Mouse (Mus musculus) neural tube, embryonic 12.5 days (tissue): ENCODE data around the gene Abi1. TPM values are rescaled to one million over a fixed set of nuclear protein-coding genes. Genes with fewer than 3 reads are reported as not detected.

Source experiments
- ATAC-seq: fragments of 200-750 bp; cut with Nextera tagmentation; 2 replicates; pipeline ENCODE4 v1.8.0; 2017; ENCODE audit warnings: low read depth, mild to moderate bottlenecking, moderate TSS enrichment, moderate library complexity; ENCODE audit not compliant: low FRiP score
- H3K27ac ChIP-seq: fragments of 300-500 bp; sonication (generic); 2 replicates; pipeline ENCODE4 v1.5.1; 2016
- H3K27me3 ChIP-seq: fragments of 300-500 bp; sonication (generic); replicated peaks from 2 replicates; pipeline ENCODE4 v1.6.1; 2016; ENCODE audit warnings: mild to moderate bottlenecking
- H3K36me3 ChIP-seq: fragments of 300-500 bp; sonication (generic); 2 replicates; pipeline ENCODE4 v1.6.1; 2016; ENCODE audit warnings: mild to moderate bottlenecking
- H3K4me1 ChIP-seq: fragments of 300-500 bp; sonication (generic); 2 replicates; pipeline ENCODE4 v1.6.1; 2016
- H3K4me2 ChIP-seq: fragments of 300-500 bp; sonication (generic); replicated peaks from 2 replicates; pipeline ENCODE4 v1.6.1; 2016; ENCODE audit warnings: mild to moderate bottlenecking
- H3K4me3 ChIP-seq: fragments of 300-500 bp; sonication (generic); 2 replicates; pipeline ENCODE4 v1.5.1; 2016
- H3K9ac ChIP-seq: fragments of 300-500 bp; sonication (generic); 2 replicates; pipeline ENCODE4 v1.6.1; 2016; ENCODE audit warnings: mild to moderate bottlenecking
- H3K9me3 ChIP-seq: fragments of 300-500 bp; sonication (generic); 2 replicates; pipeline ENCODE4 v1.6.1; 2016; ENCODE audit warnings: mild to moderate bottlenecking
- WGBS: fragments of 180-500 bp; shearing (Covaris S2); methylation state at CpG from one replicate; pipeline ENCODE4 v1.1.7; 2016; 5-methylcytosine and 5-hydroxymethylcytosine counted together
- polyA plus RNA-seq: library from polyadenylated mRNA; unstranded; fragments of >200 nt; fragmentation: Nextera tagmentation; extraction: Ambion mirVana; gene quantifications from 2 replicates; pipeline ENCODE4 v1.2.1, GENCODE M21; 2016

Gene Abi1
- polyA plus RNA-seq, 1 experiment from 2014 or later = 46.9 TPM

DNA sequence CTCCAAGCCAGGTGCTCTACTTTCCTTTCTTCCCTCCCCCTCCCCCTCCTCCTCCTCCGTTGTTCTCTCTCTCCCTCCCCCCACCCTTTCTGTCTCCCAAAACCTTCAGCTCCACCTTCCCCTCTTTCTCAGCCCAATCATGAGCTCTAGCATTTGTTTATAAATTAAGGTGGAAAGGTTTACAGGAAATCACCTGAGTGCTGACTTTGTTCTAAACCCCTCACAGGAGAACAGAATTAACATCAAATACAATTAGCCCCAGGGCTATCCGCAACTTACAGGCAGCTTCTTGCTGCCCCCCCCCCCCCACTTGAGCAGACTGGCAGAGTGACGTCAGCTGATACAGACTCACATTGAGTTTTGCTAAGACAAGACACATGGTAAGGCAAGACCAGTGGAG is 37.4 kb downstream of the Abi1 start:
- Histone ChIP-seq H3K9me3 (no peaks in the 10 kb centered on the region), H3K27ac (no peak overlapping the region), H3K9ac (no peak overlapping the region), H3K36me3 (no peaks in the 10 kb centered on the region), H3K4me1 (no peaks in the 10 kb centered on the region), H3K4me2 (no peak overlapping the region), H3K27me3 (no peaks in the 10 kb centered on the region), H3K4me3 (no peak overlapping the region)
- WGBS = 57% methylated on average over 3 of the region's 3 CpGs
- ATAC-seq = no peak

DNA sequence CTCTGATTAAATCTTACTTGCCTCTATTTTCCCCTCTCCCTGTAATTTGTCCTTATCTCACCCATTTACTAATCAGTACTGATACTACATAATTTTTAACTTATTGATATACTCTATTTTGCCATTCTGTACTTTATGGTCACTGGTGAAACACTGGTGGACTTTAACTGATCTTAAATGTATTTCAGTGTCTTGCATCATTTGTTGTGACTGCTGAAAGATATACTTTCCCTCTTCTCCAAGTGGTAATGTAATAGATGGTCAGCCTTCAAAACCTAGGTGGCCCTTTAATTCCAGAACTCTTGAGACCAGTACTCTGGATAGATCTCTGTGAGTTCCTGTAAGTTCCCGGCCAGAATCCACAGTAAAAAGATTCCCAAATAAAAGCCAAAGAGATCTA is 40.4 kb downstream of the Abi1 start:
- Histone ChIP-seq H3K36me3 (no peaks in the 10 kb centered on the region), H3K27me3 (no peaks in the 10 kb centered on the region), H3K4me2 (no peak overlapping the region), H3K4me3 (no peak overlapping the region), H3K4me1 (no peaks in the 10 kb centered on the region), H3K9me3 (no peaks in the 10 kb centered on the region), H3K9ac (no peak overlapping the region), H3K27ac (no peak overlapping the region)
- WGBS = 82% methylated on average over 1 of the region's 1 CpGs
- ATAC-seq = no peak

DNA sequence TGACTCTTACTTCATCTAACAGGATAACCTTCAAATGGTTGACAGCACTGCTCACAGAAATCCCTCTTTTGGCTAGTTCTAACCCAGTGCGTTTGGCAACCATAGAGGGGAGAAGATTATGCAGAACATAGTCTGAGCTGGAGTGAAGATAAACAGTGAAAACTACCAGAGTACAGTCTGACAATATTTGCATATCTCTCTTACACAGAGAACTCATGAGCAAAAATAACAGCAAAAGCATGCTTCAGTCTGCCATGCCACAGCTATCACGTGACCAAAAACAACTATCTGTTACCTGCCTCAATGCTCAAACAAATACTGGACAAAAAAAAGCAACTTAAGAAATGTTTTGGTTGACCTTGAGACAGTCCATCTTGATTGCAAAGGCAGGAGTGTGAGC is 41.2 kb downstream of the Abi1 start:
- no peak overlapping the region for H3K9ac ChIP-seq
- H3K4me1 ChIP-seq = no peaks in the 10 kb centered on the region
- H3K27me3 ChIP-seq = no peaks in the 10 kb centered on the region
- no peaks in the 10 kb centered on the region for H3K36me3 ChIP-seq
- no peak for ATAC-seq
- WGBS = 87% methylated on average over 2 of the region's 2 CpGs
- no peak overlapping the region for H3K27ac ChIP-seq
- no peak overlapping the region for H3K4me3 ChIP-seq
- no peaks in the 10 kb centered on the region for H3K9me3 ChIP-seq
- H3K4me2 ChIP-seq = no peak overlapping the region

DNA sequence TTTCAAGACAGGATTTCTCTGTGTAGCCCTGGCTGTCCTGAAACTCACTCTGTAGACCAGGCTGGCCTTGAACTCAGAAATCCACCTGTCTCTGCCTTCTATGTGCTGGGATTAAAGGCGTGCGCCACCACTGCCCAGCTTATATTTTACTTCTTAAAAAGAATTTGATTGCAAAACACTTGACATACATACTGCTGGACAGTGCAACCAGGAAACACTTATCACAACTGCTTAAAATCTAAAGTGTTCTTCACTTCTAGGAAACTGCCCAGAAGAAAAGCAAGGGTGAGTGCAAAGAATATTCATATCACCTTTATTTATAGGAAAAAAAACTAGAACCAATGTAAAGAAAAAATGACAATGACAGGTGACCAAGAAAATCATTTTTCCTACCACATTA is 42.0 kb downstream of the Abi1 start:
- Histone ChIP-seq H3K4me2 (no peak overlapping the region), H3K4me1 (no peaks in the 10 kb centered on the region), H3K27ac (no peak overlapping the region), H3K4me3 (no peak overlapping the region), H3K36me3 (no peaks in the 10 kb centered on the region), H3K9ac (no peak overlapping the region), H3K27me3 (no peaks in the 10 kb centered on the region), H3K9me3 (no peaks in the 10 kb centered on the region)
- ATAC-seq = no peak
- 89% methylated on average over 2 of the region's 2 CpGs for WGBS

DNA sequence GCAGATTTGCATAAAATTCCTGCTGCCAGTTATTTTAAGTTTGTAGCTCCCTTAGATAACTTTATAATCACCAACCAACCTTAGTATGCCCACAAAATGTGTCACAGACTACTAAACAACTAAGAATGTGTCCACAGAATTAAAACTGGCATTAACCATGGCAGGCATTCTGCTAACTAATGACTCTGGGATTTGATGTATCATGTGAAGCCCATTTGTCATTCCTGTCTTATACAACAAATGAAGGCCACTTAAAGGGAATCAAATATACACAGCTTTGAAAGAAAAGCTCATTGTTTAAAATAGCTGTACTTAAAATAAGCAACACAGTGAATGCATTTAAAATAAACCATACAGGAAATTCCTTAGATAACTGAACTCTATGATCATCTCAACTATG is 44.0 kb downstream of the Abi1 start:
- Histone ChIP-seq H3K9me3 (no peaks in the 10 kb centered on the region), H3K4me1 (no peaks in the 10 kb centered on the region), H3K4me3 (no peak overlapping the region), H3K4me2 (no peak overlapping the region), H3K9ac (no peak overlapping the region), H3K27ac (no peak overlapping the region), H3K27me3 (no peaks in the 10 kb centered on the region), H3K36me3 (no peaks in the 10 kb centered on the region)
- no peak for ATAC-seq

DNA sequence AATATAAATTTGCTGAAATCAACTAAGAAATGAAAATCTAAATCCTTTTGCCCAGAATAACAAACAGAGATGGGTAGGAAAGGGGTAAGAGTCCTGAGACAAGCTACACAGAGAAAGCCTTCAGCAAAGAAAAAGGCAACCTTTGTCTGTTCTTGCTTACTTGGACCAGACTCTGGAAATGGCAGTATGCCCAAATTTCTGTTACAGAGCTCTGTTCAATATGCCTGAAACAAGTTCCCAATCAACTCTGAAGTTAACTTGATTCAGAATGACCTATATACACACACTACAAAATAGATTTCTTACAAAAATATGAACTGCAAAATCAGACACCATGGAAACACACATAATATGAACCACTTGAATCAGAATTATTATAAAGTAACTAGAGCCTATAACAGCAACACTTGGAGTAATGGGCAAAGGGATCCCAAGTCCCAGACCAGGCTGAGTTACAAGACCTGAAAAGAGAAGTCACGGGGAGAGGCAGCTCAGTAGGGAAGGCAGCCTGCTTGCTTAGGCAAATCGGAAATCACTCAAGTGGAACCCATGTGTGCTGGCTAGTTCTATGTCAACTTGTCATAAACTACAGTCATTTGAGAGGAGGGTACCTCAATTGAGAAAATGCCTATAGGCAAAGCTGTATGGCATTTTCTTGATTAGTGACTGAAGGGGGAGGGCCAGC is 53.9 kb downstream of the Abi1 start:
- Histone ChIP-seq H3K4me2 (no peak overlapping the region), H3K9me3 (no peaks in the 10 kb centered on the region), H3K36me3 (no peaks in the 10 kb centered on the region), H3K4me1 (no peaks in the 10 kb centered on the region), H3K27me3 (no peaks in the 10 kb centered on the region), H3K9ac (no peak overlapping the region), H3K27ac (no peak overlapping the region), H3K4me3 (no peak overlapping the region)
- no peak for ATAC-seq
- 71% methylated on average over 2 of the region's 2 CpGs for WGBS

DNA sequence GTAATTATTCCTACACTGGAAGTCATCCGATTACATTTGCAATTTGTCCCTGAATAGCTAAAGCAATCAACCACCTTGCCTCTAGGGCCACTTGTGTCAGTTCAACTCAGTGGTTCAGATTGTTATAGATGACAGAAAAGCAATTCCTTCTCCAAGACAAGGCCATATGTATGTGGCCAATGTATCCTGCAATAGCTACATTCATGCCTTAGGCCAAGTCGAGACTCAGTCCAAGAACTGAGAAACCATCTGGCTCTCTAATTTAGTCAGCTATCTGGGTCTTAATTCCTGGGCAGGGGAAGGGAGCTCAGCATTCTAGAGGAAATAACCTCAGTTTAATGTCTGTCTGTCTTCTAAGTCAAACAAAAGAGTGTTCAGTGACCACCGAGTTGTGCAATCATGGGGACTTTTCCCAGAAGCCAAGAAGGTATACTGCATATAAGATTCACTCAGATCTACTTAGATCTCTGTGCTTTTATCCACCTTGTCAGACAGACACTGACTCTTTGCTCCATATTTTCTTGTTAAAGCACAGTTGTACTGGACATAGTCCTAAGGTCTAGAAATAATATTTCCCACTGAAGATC is 62.6 kb downstream of the Abi1 start:
- Histone ChIP-seq H3K4me1 (no peaks in the 10 kb centered on the region), H3K36me3 (no peaks in the 10 kb centered on the region), H3K9ac (no peak overlapping the region), H3K9me3 (no peaks in the 10 kb centered on the region), H3K4me2 (no peak overlapping the region), H3K27ac (no peak overlapping the region), H3K27me3 (no peaks in the 10 kb centered on the region), H3K4me3 (no peak overlapping the region)
- ATAC-seq = no peak
- WGBS = 70% methylated on average over 3 of the region's 3 CpGs

DNA sequence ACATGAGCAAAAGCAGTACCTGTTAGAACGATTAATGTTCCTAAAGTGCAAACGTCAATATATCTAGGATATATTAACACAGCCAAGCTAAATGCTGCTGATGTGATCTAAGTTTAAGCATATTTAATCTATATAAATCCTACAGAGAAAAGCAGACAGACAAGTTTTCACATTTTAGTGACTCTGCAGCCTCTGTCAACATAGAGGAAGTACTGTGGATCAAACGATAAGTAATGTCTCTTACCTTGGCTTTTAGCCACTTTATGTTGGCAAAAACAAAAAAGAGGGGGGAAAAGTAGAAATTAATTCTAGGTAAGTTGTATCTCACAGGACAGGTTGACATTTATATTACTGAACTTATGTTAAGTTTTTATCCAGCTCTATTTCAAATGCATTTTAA is 77.1 kb downstream of the Abi1 start:
- 94% methylated on average over 3 of the region's 3 CpGs for WGBS
- Histone ChIP-seq H3K27ac (no peak overlapping the region), H3K9me3 (no peaks in the 10 kb centered on the region), H3K36me3 (peaks cover 4% of the 10 kb centered on the region; the same call in 1 of the 2 replicates), H3K9ac (no peak overlapping the region), H3K4me1 (no peaks in the 10 kb centered on the region), H3K27me3 (no peaks in the 10 kb centered on the region), H3K4me3 (no peak overlapping the region), H3K4me2 (no peak overlapping the region)
- no peak for ATAC-seq

DNA sequence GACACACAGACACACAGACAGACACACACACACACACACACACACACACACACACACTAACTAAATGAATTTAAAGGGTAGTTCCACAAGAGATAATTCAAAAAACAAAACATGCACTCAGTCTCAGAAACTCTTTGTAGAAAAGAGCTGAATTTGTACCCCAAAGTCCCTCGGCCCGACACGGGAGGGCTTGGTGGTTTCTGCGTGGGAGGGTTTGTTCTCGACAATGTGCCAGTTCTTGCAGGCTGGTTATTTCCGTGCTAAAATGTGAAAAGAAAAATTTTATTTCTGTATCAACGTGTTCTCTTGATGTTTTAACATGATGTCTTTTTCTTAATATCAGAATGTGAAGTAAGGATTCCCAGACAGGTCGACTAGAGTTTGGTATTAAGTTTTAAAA is 77.8 kb downstream of the Abi1 start:
- Histone ChIP-seq H3K9me3 (no peaks in the 10 kb centered on the region), H3K27ac (no peak overlapping the region), H3K4me2 (no peak overlapping the region), H3K4me3 (no peak overlapping the region), H3K9ac (no peak overlapping the region), H3K36me3 (peaks cover 7% of the 10 kb centered on the region; the same call in 1 of the 2 replicates), H3K4me1 (no peaks in the 10 kb centered on the region), H3K27me3 (no peaks in the 10 kb centered on the region)
- ATAC-seq = no peak
- 95% methylated on average over 8 of the region's 8 CpGs for WGBS

DNA sequence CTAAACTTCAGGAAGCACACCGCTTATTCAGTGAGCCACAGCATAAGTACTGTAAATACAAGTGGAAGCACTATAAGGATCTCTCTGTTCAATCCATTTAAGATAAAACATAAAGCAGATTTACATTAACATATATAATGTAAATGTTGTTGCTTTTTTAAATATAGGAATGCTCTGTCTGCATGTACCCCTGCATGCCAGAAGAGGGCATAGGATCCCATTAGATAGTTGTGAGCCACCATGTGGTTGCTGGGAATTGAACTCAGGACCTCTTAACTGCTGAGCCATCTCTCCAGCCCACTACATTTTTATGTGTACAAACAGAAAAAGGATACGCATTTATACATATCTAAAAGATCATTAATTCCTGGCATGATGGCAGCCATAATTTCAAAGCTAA is 78.4 kb downstream of the Abi1 start:
- Histone ChIP-seq H3K27ac (no peak overlapping the region), H3K9ac (no peak overlapping the region), H3K36me3 (peaks cover 8% of the 10 kb centered on the region; the same call in 1 of the 2 replicates), H3K4me3 (no peak overlapping the region), H3K9me3 (no peaks in the 10 kb centered on the region), H3K27me3 (no peaks in the 10 kb centered on the region), H3K4me2 (no peak overlapping the region), H3K4me1 (no peaks in the 10 kb centered on the region)
- no peak for ATAC-seq
- WGBS = 94% methylated on average over 2 of the region's 2 CpGs

DNA sequence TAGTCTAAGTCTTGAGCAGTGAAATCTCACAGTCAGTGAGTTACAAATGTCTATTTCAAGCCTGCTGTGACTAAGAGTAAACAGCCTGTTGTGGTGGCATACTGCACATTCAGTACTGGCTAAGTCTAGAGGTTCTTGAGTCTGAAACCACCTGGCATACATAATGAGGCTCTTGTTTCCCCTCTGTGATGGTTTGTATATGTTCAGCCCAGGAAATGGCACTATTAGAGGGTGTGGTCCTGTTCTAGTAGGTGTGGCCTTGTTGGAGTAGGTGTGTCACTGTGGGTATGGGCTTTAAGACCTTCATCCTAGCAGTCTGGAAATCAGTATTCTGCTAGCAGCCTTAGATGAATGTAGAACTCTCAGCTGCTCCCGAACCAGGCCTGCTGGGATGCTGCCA is 82.6 kb downstream of the Abi1 start:
- no peaks in the 10 kb centered on the region for H3K27me3 ChIP-seq

DNA sequence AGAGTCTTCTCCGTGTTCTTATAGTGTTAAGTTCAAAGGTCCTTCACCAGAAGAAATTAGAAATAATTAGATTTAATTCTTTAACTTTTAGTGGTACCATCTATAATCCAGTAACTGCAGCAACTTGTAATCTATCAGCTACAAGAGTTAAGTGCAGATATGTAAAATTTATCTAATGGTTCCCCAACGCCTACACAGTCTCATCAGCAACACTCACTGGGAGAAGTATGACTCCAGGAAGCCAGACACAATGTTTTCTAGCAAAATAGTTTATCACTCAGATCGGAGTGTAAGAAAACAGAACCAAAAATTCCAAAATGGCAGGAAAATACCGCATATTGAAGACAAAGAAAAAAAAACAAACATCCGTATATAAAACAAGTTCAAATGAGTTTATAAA is 84.1 kb downstream of the Abi1 start:
- no peak for ATAC-seq
- WGBS = 92% methylated on average over 5 of the region's 5 CpGs
- H3K36me3 ChIP-seq = 0 out of 2 replicates have a peak, but pooled peaks cover 5% of the 10 kb centered on the region
- H3K27me3 ChIP-seq = no peaks in the 10 kb centered on the region
- H3K27ac ChIP-seq = no peak overlapping the region
- H3K4me2 ChIP-seq = no peak overlapping the region
- H3K4me3 ChIP-seq = no peak overlapping the region
- no peaks in the 10 kb centered on the region for H3K9me3 ChIP-seq
- no peaks in the 10 kb centered on the region for H3K4me1 ChIP-seq
- H3K9ac ChIP-seq = no peak overlapping the region

More for the DNA sequence above, 82.6 kb downstream of the Abi1 start:
- H3K36me3 ChIP-seq = peaks cover 8% of the 10 kb centered on the region; the same call in 1 of the 2 replicates
- H3K27ac ChIP-seq = no peak overlapping the region
- no peak for ATAC-seq
- no peaks in the 10 kb centered on the region for H3K9me3 ChIP-seq
- no peak overlapping the region for H3K9ac ChIP-seq
- H3K4me3 ChIP-seq = no peak overlapping the region
- H3K4me2 ChIP-seq = no peak overlapping the region
- 85% methylated on average over 1 of the region's 1 CpGs for WGBS
- no peaks in the 10 kb centered on the region for H3K4me1 ChIP-seq

DNA sequence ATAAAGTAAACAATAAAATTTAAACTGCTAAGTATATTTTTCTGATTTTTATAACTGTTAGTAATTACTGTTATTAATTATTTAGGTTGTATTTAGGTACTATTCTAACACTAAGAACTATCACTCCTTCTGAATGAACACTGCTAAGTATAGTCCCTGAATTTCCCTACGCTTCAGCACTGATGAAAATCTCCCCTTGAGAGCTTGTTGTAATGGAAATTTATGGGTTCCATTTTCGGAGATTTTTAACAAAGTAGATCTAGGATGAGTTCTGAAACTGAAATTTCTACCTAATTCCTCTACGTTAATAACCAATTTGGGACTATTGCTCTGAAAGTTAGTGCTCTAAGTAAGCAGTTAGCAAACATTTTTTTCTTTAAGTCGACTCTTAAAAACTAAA is 85.8 kb downstream of the Abi1 start:
- no peak for ATAC-seq
- no peak overlapping the region for H3K4me2 ChIP-seq
- 0 out of 2 replicates have a peak, but pooled peaks cover 5% of the 10 kb centered on the region for H3K36me3 ChIP-seq
- 91% methylated on average over 4 of the region's 4 CpGs for WGBS
- no peaks in the 10 kb centered on the region for H3K4me1 ChIP-seq
- H3K27ac ChIP-seq = no peak overlapping the region
- no peaks in the 10 kb centered on the region for H3K9me3 ChIP-seq
- H3K9ac ChIP-seq = no peak overlapping the region
- no peak overlapping the region for H3K4me3 ChIP-seq
- H3K27me3 ChIP-seq = no peaks in the 10 kb centered on the region
